Mouse (Mus musculus) hematopoietic stem cell, adult 5-6 weeks (primary cell): ENCODE measurements around the gene Obsl1. TPM values are rescaled to one million over a fixed set of nuclear protein-coding genes. Genes with fewer than 3 reads are reported as not detected.

Experiments
- ATAC-seq, 2 experiments: fragments of 125-278 bp in 1 of 2; replicated peaks in 1 of 2; 2 replicates each; pipeline ENCODE4 v1.8.0; 2016 to 2017; ENCODE audit warnings: inconsistent platforms in 2 of 2, mild to moderate bottlenecking in 2 of 2, moderate number of reproducible peaks in 2 of 2, low read depth in 1 of 2, moderate TSS enrichment in 1 of 2; ENCODE audit not compliant: low FRiP score in 2 of 2, poor library complexity in 2 of 2, severe bottlenecking in 2 of 2, insufficient read depth in 1 of 2, low TSS enrichment in 1 of 2
- total RNA-seq: library from RNA; stranded (forward); fragments of 172-1452, 232-1000 nt; gene quantifications from 2 replicates; pipeline ENCODE4 v1.2.3, GENCODE M21; 2017

Obsl1 gene
- total RNA-seq, 1 experiment from 2014 or later, result 11.3 TPM

- ATAC-seq, result no peak
Observed at GRCm38 (mm10) chr1:75469287-75469825, 36.9 kb downstream of the Obsl1 start.

- ATAC-seq, result peak; percentile 62 to 71
Observed at GRCm38 (mm10) chr1:75467215-75467927, 38.9 kb downstream of the Obsl1 start.

- no peak for ATAC-seq
Observed at GRCm38 (mm10) chr1:75463652-75464204, 42.5 kb downstream of the Obsl1 start.

GRCm38 (mm10) chr1:75462636-75463035 is 43.6 kb downstream of the Obsl1 start:
- no peak for ATAC-seq

GRCm38 (mm10) chr1:75460297-75460696 is 46.0 kb downstream of the Obsl1 start:
- no peak for ATAC-seq

- ATAC-seq, result no peak
Observed at GRCm38 (mm10) chr1:75458789-75459684, 47.2 kb downstream of the Obsl1 start.

- peak in 1 of 2 experiments; percentile 41; a peak in 1 of 4 replicates for ATAC-seq
Observed at GRCm38 (mm10) chr1:75458025-75458788, 48.0 kb downstream of the Obsl1 start.

- ATAC-seq, result no peak
Observed at GRCm38 (mm10) chr1:75457710-75458024, 48.6 kb downstream of the Obsl1 start.

- ATAC-seq, result no peak
Observed at GRCm38 (mm10) chr1:75456746-75457564, 49.3 kb downstream of the Obsl1 start.

- ATAC-seq, result no peak
Observed at GRCm38 (mm10) chr1:75455948-75456347, 50.3 kb downstream of the Obsl1 start.

GRCm38 (mm10) chr1:75455433-75455832 is 50.8 kb downstream of the Obsl1 start:
- no peak for ATAC-seq

GRCm38 (mm10) chr1:75451900-75452299 is 54.4 kb downstream of the Obsl1 start:
- ATAC-seq, result no peak

GRCm38 (mm10) chr1:75450314-75451005 is 55.8 kb downstream of the Obsl1 start, which contains the start of gene Asic4:
TSS of gene Asic4 (plus strand) at chr1:75450436.
- peak; percentile 9 to 43; a peak in 2 of 4 replicates for ATAC-seq

GRCm38 (mm10) chr1:75449377-75450135 is 56.7 kb downstream of the Obsl1 start:
- no peak for ATAC-seq

GRCm38 (mm10) chr1:75448937-75449336 is 57.3 kb downstream of the Obsl1 start:
- no peak for ATAC-seq
